Comparison of ENCODE assay signal across 8 mouse cellular contexts in genomic region chr5:9161456-9162041, GRCm38 (mm10). TPM values are rescaled to one million over a fixed set of nuclear protein-coding genes. Genes with fewer than 3 reads are reported as not detected.
DNase-seq lines count a peak whose midpoint lies in the region; ATAC-seq lines count a peak whose summit lies in the region.

Dmtf1 (minus strand) TSS chr5:9161776.

- WGBS in hindbrain, embryonic 14.5 days: 2% methylated on average over 63 of the region's 64 CpGs

- peak within 1 kb of the TSS; percentile 96 for H3K9ac ChIP-seq in hindbrain, embryonic 14.5 days

- H3K4me3 ChIP-seq in hindbrain, embryonic 14.5 days (replicated peaks; ENCODE audit: low read length): peak within 1 kb of the TSS; percentile 97

- ATAC-seq in hindbrain, embryonic 14.5 days (ENCODE audit: low FRiP score): peak; percentile 97

- H3K9me3 ChIP-seq in hindbrain, embryonic 14.5 days (ENCODE audit: control insufficient read depth, low read length): no peaks in the 10 kb centered on the region

- H3K4me1 ChIP-seq in hindbrain, embryonic 14.5 days (replicated peaks; ENCODE audit: control insufficient read depth, insufficient read depth, low read length): peaks cover 30% of the 10 kb centered on the region

- H3K27me3 ChIP-seq in hindbrain, embryonic 14.5 days (ENCODE audit: control insufficient read depth, insufficient read depth, low read length): no peaks in the 10 kb centered on the region

- H3K4me2 ChIP-seq in hindbrain, embryonic 14.5 days (replicated peaks): peak within 1 kb of the TSS; percentile 63

- peak within 1 kb of the TSS; percentile 99 for H3K27ac ChIP-seq in hindbrain, embryonic 14.5 days

- DNase-seq in R1 (ENCODE audit: low read depth, low spot score): peak; percentile 95
- peak; percentile 91 to 94 for DNase-seq in cerebellum, postnatal 25 days
- peak; percentile 67 to 80 for DNase-seq in frontal cortex, postnatal 25 days (ENCODE audit: low spot score in 2 of 2)
- peak; percentile 94 for DNase-seq in hindbrain, embryonic 14.5 days (ENCODE audit: low spot score)
- peak; percentile 87 to 88 for DNase-seq in layer of hippocampus, postnatal 36 days
- DNase-seq in lung, postnatal 36 days: peak; percentile 93
- peak; percentile 98 for DNase-seq in retina, postnatal 1 day
- peak; percentile 78 to 88 for DNase-seq in urinary bladder, adult 18-20 months (ENCODE audit: low spot score in 2 of 2)

- no peaks in the 10 kb centered on the region for H3K36me3 ChIP-seq in hindbrain, embryonic 14.5 days (replicated peaks; ENCODE audit: control insufficient read depth, insufficient read depth)

RNA-seq across cellular contexts. Expression of gene Dmtf1, which starts in this region (rescaled TPM):
- 65.3 and 66.4 TPM in 2 replicates for polyA plus RNA-seq in hindbrain, embryonic 14.5 days (2014; fragmentation: Nextera tagmentation; extraction: Ambion mirVana)
- total RNA-seq in layer of hippocampus, postnatal 36 days (2021): 10 to 100 TPM; 53.8 to 58.0 TPM

Comparison
In these comparisons a context has a peak if more than half of its experiments do, and no peak if none do; other contexts are left out.
1. Peak in every context shown above with its lines: DNase-seq, ATAC-seq, H3K4me3 ChIP-seq and H3K27ac ChIP-seq.